Mouse (Mus musculus) v-Abl transformed pro-B cells (cell line): Measurements from ENCODE around the gene Clip3.

Experiments
- in situ Hi-C, 2 experiments: fragments of 400-800 bp; cut with MboI; formaldehyde crosslinking; loops; one replicate each; pipeline ENCODE4 v1.15.1; 2025; ENCODE audit not compliant: unreplicated experiment in 2 of 2

The Clip3 gene

GRCm38 (mm10) chr7:30291215-30292131 lies at the start of gene Clip3:
Clip3 (plus strand) TSS chr7:30291728.
- in situ Hi-C loops = no loop called here

DNA sequence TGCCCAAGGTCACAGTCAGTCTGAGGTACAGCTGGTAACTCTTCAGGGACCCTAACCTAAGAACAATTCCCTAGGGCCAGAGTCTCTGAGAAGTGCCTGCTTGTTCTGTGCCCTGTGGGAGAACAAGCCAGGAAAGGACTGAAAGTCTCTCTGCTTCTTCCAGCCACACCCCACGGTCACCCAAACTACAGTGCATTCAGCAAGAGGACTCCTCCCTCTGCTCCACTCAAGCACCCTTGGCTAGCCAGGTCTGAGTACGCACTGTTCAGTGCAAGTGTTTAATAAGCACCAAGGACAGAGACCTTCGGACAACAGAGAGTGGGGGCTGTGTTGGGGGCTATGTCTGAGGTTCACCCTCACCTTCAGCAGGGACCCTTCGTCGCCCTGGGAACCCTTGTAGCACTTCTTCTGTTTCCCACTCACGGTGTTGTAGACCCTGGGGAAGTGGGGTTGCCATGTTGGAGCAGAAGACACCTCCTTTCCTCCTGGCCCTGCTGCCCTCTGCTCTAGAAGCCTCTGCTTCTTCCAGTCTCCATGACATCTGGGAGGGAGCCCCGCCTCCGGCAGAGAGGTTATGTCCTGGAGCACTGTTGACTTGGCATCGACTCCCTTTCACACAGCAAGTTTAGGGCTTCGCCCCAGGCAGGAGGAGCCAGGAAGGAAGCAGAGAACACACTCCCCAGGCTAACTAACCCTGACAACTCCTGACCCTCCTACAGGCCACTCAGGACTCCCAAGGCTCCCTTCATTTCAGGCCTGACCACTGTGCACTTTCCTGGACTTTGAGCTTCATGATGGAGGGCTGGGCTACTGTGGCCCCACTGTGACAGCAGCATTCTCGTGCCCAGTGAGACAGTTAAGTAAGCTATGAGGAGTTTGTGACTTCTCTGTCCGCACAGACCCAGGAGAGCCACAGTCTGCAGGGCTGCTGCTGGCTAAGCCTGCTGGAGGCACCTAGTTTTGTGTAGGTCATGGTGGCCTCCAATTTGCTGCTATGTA lies 39.3 kb upstream of the Clip3 start:
- in situ Hi-C loops = no loop called here

- in situ Hi-C loops = no loop called here
These were observed 26.5 kb upstream of the Clip3 start for GRCm38 (mm10) chr7:30265041-30265440.

- in situ Hi-C loops = no loop called here
These were observed 26.0 kb upstream of the Clip3 start for GRCm38 (mm10) chr7:30265531-30265930.

DNA sequence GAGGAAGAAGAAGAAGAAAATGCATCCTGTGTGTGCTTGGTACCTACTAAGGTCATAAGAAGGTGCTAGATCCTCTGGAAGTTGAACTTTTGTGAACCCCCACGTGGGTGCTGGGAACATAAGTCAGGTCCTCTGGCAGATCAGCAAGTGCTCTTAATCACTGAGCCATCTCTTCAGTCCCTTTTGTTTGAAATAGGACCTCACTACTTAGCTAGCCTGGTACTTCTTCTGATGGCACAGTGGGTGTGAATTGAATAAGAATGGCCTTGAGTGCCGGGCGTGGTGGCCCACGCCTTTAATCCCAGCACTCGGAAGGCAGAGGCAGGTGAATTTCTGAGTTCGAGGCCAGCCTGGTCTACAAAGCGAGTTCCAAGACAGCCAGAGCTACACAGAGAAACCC lies 25.6 kb upstream of the Clip3 start:
- in situ Hi-C loops = no loop called here

- in situ Hi-C loops = no loop called here
These were observed 24.7 kb upstream of the Clip3 start for GRCm38 (mm10) chr7:30266780-30267179.

- in situ Hi-C loops = no loop called here
These were observed 21.9 kb upstream of the Clip3 start for GRCm38 (mm10) chr7:30269641-30270040.

- in situ Hi-C loops = no loop called here
These were observed 17.1 kb upstream of the Clip3 start for GRCm38 (mm10) chr7:30274383-30274782.

DNA sequence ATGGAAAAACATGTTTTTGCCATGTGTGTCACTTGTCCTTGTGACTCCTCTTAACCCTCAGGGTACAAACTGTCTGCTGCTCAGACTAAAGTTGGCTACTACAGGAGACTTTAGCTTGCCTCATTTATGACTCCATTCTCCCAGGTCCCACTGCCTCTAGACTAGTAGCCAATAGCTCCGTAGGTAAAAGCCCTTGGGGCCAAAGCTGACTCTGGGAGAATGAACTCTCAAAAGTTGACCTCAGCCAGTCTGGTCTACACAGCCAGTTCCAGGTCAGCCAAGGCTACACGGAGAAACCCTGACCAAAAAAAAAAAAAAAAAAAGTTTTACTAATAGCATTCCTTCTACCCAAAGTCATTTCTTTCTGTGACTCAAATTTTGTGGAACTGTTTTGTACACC lies 12.6 kb upstream of the Clip3 start:
- in situ Hi-C loops = no loop called here

DNA sequence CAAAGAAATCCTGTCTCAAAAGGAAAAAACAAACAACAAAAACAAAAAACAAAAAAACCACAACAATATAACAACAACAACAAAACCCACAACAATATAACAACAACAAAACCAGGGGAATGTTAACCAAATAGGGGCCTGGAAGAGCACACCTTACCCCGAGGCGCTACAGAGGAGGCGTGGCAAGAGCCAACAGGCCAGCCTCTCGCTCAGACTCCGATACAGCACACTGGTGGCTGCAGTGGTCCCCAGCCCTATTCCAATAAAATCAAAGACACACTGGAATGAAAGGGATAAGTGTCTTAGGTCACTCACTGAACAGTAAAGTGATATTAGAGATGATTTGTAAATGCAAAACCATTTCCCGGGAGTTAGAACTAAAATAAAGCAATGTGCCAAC lies 12.0 kb upstream of the Clip3 start:
- in situ Hi-C loops = no loop called here

DNA sequence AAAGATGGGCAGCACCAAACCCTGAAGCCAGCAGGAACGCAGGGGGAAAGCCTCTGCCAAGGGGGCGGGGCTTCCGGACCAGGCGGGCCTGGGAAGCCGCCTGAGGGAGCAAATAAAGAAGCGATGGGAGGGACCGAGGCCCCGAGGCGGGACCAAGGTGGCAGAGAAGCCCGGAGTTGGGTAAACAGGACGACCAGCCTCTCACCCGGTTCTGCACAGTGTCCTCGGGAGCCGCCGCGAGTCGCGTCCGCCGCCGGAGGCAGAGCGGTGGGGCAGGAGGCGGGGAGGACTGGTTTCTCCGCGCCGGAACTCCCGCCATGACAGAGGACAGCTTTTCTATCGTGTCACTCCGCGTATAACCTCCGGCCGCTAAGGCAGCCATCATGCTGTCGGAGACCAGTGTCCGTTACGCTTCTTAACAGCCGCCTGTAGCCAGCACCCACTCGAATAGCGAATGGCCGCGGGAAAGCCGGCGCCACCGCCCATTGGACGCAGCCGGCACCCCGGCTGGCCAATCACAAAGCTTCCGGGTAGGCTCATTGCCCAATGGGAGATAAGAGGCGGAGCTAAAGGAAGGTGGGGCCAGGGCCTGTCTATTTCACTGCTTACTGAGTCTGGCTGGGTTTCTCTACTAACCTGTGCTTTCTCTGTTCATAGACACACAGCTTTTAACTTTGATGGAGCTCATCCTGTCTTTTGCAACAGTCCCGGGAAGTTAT lies 11.4 kb upstream of the Clip3 start, which contains the start of the genes Thap8 and Wdr62:
Thap8 (plus strand) TSS at position 144 of the 719 bp plus-strand sequence.
Wdr62 (minus strand) TSS at position 469 of the 719 bp plus-strand sequence.
- in situ Hi-C loops = no loop called here

GRCm38 (mm10) chr7:30280670-30281138 lies 10.8 kb upstream of the Clip3 start:
- in situ Hi-C loops = no loop called here

DNA sequence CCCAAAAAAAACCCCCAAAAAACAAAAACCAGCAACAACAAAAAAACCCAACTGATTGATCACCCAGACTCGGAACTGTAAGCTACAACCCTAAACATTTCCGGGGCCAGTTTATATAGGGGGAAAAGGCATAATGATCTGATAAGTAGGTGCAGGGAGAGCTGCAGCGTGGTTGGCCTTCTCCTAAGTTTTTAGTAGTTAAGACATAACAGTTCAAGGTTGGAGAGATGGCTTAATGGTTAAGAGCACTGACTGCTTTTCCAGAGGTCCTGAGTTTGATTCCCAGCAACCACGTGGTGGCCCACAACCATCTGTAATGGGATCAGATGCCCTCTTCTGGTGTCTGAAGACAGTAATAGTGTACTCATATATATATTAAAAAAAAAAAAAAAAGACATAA lies 10.0 kb upstream of the Clip3 start:
- in situ Hi-C loops = no loop called here

- in situ Hi-C loops = no loop called here
These were observed 8.8 kb upstream of the Clip3 start for GRCm38 (mm10) chr7:30282740-30283139.

- in situ Hi-C loops = no loop called here
These were observed 4.7 kb upstream of the Clip3 start for GRCm38 (mm10) chr7:30286701-30287410.

GRCm38 (mm10) chr7:30288046-30288445 lies 3.5 kb upstream of the Clip3 start:
- in situ Hi-C loops = no loop called here

GRCm38 (mm10) chr7:30289071-30289713 lies 2.3 kb upstream of the Clip3 start:
- in situ Hi-C loops = no loop called here

DNA sequence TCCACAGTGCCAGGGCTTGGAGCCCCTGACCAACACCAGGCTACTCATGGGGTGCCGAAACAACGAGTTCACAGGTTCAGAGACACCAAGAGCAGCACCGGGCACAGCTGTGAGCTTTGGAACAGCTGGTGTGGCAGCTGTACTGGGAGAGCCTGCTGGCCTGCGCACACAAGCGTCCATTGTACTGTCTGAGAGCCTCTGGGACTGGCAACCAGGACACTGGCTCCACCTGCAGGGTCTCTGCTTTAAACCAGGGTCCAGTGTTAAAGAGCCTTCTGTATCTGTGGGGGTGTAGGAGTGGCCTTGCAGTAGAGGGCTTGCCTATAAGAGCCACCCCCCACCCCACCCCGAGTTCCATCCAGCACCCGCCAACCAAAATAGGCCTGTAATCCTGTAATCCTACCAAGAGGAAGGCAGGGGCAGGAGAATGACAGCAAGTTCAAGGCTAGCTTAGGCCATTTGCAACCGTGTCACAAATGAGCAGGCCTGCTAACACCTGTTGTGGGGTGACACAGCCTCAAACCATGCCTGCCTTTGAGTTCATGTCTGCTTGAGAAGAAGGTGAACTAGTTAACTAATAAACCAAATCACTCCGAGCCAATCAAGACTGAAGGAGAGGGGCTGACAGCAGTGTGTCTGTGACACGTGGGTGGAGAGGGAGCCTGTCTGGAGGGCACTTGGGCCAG lies 1.7 kb upstream of the Clip3 start:
- in situ Hi-C loops = no loop called here

- in situ Hi-C loops = no loop called here
These were observed 2.3 kb downstream of the Clip3 start for GRCm38 (mm10) chr7:30293795-30294194.
